Mouse (Mus musculus): ENCODE results near the gene H2-DMb2.

DNA sequence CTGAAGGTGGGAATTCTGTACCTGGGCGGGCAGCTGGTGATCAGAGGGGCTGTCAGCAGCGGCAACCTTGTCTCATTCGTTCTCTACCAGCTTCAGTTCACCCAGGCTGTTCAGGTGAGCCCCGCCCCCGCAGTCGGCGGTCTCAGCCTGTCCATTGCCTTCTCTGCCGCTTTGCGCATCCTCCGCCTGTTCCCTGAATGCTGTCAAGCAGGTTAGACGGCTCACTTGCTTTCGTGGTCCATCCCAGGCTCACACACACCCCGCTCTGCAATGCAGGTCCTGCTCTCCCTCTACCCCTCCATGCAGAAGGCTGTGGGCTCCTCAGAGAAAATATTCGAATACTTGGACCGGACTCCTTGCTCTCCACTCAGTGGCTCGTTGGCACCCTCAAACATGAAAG, 49.7 kb downstream of the H2-DMb2 start:
- TF ChIP-seq CTCF (IDR thresholded peaks at IDR 0.05; ENCODE audit: borderline replicate concordance, control insufficient read depth, extremely low read depth, insufficient read depth, low read length, poor library complexity): no peak
- no peak for TF ChIP-seq POLR2A (IDR thresholded peaks at IDR 0.05; ENCODE audit: control insufficient read depth, extremely low read depth, insufficient read depth, low read length, poor library complexity)

Data from thymus, adult 2 months (tissue).